Mouse (Mus musculus) myocyte (in vitro differentiated cells): ENCODE data around the gene Robo1. TPM values are rescaled to one million over a fixed set of nuclear protein-coding genes. Genes with fewer than 3 reads are reported as not detected.

Experiments
- H3K27me3 ChIP-seq: one replicate; pipeline ENCODE4 v1.6.1; 2011; ENCODE audit not compliant: control insufficient read depth, insufficient read depth, insufficient read length
- H3K36me3 ChIP-seq: one replicate; pipeline ENCODE4 v1.6.1; 2011; ENCODE audit not compliant: control insufficient read depth, insufficient read depth
- H3K4me2 ChIP-seq: one replicate; pipeline ENCODE4 v1.6.1; 2011; ENCODE audit warnings: low read depth, control low read depth
- H3K4me3 ChIP-seq: one replicate; pipeline ENCODE4 v1.5.1; 2011; ENCODE audit warnings: mild to moderate bottlenecking, control low read depth, moderate library complexity
- H3K79me2 ChIP-seq: one replicate; pipeline ENCODE4 v1.6.1; 2011; ENCODE audit not compliant: control insufficient read depth, insufficient read depth
- H3ac ChIP-seq: one replicate; pipeline ENCODE4 v1.6.1; 2011; ENCODE audit not compliant: control insufficient read depth, insufficient read length
- CEBPB ChIP-seq: IDR thresholded peaks from 2 replicates; pipeline ENCODE4 v1.6.1; 2011; ENCODE audit warnings: mild to moderate bottlenecking, moderate library complexity; ENCODE audit not compliant: poor library complexity, insufficient read depth, severe bottlenecking
- E2F4 ChIP-seq: IDR thresholded peaks from one replicate; pipeline ENCODE4 v1.6.1; 2011; ENCODE audit warnings: mild to moderate bottlenecking, control low read depth, moderate library complexity; ENCODE audit not compliant: insufficient read depth
- MAX ChIP-seq: IDR thresholded peaks from one replicate; pipeline ENCODE4 v1.6.1; 2011; ENCODE audit warnings: low read depth, mild to moderate bottlenecking, control low read depth
- MYOD1 ChIP-seq, 3 experiments: IDR thresholded peaks; one replicate each; pipeline ENCODE4 v1.6.1; 2011; ENCODE audit warnings: control low read depth in 2 of 3, low read depth in 2 of 3, mild to moderate bottlenecking in 2 of 3, moderate library complexity in 1 of 3; ENCODE audit not compliant: insufficient read length in 2 of 3, control insufficient read depth in 1 of 3
- MYOG ChIP-seq, 3 experiments: IDR thresholded peaks; one replicate each; pipeline ENCODE4 v1.6.1; 2011; ENCODE audit warnings: control low read depth in 2 of 3, low read depth in 2 of 3, mild to moderate bottlenecking in 2 of 3; ENCODE audit not compliant: insufficient read length in 2 of 3, control insufficient read depth in 1 of 3, insufficient read depth in 1 of 3
- POLR2A ChIP-seq: IDR thresholded peaks from one replicate; pipeline ENCODE4 v1.6.1; 2011; ENCODE audit warnings: low read depth, mild to moderate bottlenecking, control low read depth, moderate library complexity; ENCODE audit not compliant: insufficient read length
- POLR2AphosphoS2 ChIP-seq: IDR thresholded peaks from one replicate; pipeline ENCODE4 v1.6.1; 2011; ENCODE audit warnings: low read depth, control low read depth; ENCODE audit not compliant: insufficient read length
- REST ChIP-seq: IDR thresholded peaks from one replicate; pipeline ENCODE4 v1.6.1; 2011; ENCODE audit warnings: mild to moderate bottlenecking, control low read depth, moderate library complexity; ENCODE audit not compliant: insufficient read depth, insufficient read length
- SRF ChIP-seq: IDR thresholded peaks from one replicate; pipeline ENCODE4 v1.6.1; 2011; ENCODE audit warnings: low read depth; ENCODE audit not compliant: control insufficient read depth, insufficient read length
- TCF12 ChIP-seq: IDR thresholded peaks from one replicate; pipeline ENCODE4 v1.6.1; 2011; ENCODE audit warnings: mild to moderate bottlenecking, control low read depth; ENCODE audit not compliant: poor library complexity, insufficient read depth, severe bottlenecking
- TCF3 ChIP-seq: IDR thresholded peaks from one replicate; pipeline ENCODE4 v1.6.1; 2011; ENCODE audit warnings: low read depth, control low read depth; ENCODE audit not compliant: insufficient read length
- USF1 ChIP-seq: IDR thresholded peaks from one replicate; pipeline ENCODE4 v1.6.1; 2011; ENCODE audit warnings: low read depth, mild to moderate bottlenecking, control low read depth, moderate library complexity
- polyA plus RNA-seq: library from polyadenylated mRNA; unstranded; fragments of >200 nt; fragmentation: generic; extraction: Trizol; gene quantifications from one replicate; pipeline ENCODE4 v1.2.1, GENCODE M21; 2012; ENCODE audit warnings: missing spikeins

Robo1 gene
- polyA plus RNA-seq, 1 experiment: 3.5 TPM

- no peaks in the 10 kb centered on the region for H3K79me2 ChIP-seq
- TF ChIP-seq CEBPB (no peak), POLR2A (no peak), MYOG (IDR thresholded peaks at IDR 0.05; ENCODE audit: control insufficient read depth in 1 of 3, insufficient read depth in 1 of 3, insufficient read length in 2 of 3, low read depth in 2 of 3) (no peak), TCF12 (no peak), MAX (no peak), REST (no peak), SRF (no peak), E2F4 (no peak), USF1 (no peak), TCF3 (no peak), MYOD1 (IDR thresholded peaks at IDR 0.05; ENCODE audit: control insufficient read depth in 1 of 3, insufficient read length in 2 of 3, low read depth in 2 of 3) (no peak), POLR2AphosphoS2 (no peak)
- no peaks in the 10 kb centered on the region for H3K27me3 ChIP-seq
- no peak overlapping the region for H3K4me3 ChIP-seq
- H3K4me2 ChIP-seq: no peak overlapping the region
- no peak overlapping the region for H3ac ChIP-seq
- no peaks in the 10 kb centered on the region for H3K36me3 ChIP-seq
Observed at GRCm38 (mm10) chr16:72778520-72778919, 470.4 kb downstream of the Robo1 start.

- Histone ChIP-seq H3K27me3 (no peaks in the 10 kb centered on the region), H3K4me2 (no peak overlapping the region), H3ac (no peak overlapping the region), H3K36me3 (no peaks in the 10 kb centered on the region), H3K79me2 (no peaks in the 10 kb centered on the region), H3K4me3 (no peak overlapping the region)
- TF ChIP-seq POLR2A: no peak
- no peak for TF ChIP-seq E2F4
- no peak for TF ChIP-seq SRF
- TF ChIP-seq MYOD1 (IDR thresholded peaks at IDR 0.05; ENCODE audit: control insufficient read depth in 1 of 3, insufficient read length in 2 of 3, low read depth in 2 of 3): no peak
- no peak for TF ChIP-seq CEBPB
Observed at GRCm38 (mm10) chr16:72782171-72782570, 474.1 kb downstream of the Robo1 start.

- H3ac ChIP-seq: no peak overlapping the region
- no peak overlapping the region for H3K4me3 ChIP-seq
- no peak overlapping the region for H3K4me2 ChIP-seq
- H3K36me3 ChIP-seq: no peaks in the 10 kb centered on the region
- no peaks in the 10 kb centered on the region for H3K27me3 ChIP-seq
- no peaks in the 10 kb centered on the region for H3K79me2 ChIP-seq
- no peak for TF ChIP-seq USF1
- no peak for TF ChIP-seq POLR2A
- TF ChIP-seq MYOG (IDR thresholded peaks at IDR 0.05; ENCODE audit: control insufficient read depth in 1 of 3, insufficient read depth in 1 of 3, insufficient read length in 2 of 3, low read depth in 2 of 3): no peak
- TF ChIP-seq SRF: no peak
Observed at GRCm38 (mm10) chr16:72786079-72786478, 478.0 kb downstream of the Robo1 start.

- no peak for TF ChIP-seq SRF
- Histone ChIP-seq H3K36me3 (no peaks in the 10 kb centered on the region), H3ac (no peak overlapping the region), H3K4me2 (no peak overlapping the region), H3K27me3 (no peaks in the 10 kb centered on the region), H3K4me3 (no peak overlapping the region), H3K79me2 (no peaks in the 10 kb centered on the region)
Observed at GRCm38 (mm10) chr16:72786636-72787035, 478.5 kb downstream of the Robo1 start.

GRCm38 (mm10) chr16:72788017-72788416 is 479.9 kb downstream of the Robo1 start:
- H3K36me3 ChIP-seq: no peaks in the 10 kb centered on the region
- no peaks in the 10 kb centered on the region for H3K27me3 ChIP-seq
- no peaks in the 10 kb centered on the region for H3K79me2 ChIP-seq
- TF ChIP-seq E2F4 (no peak), REST (no peak), MYOG (IDR thresholded peaks at IDR 0.05; ENCODE audit: control insufficient read depth in 1 of 3, insufficient read depth in 1 of 3, insufficient read length in 2 of 3, low read depth in 2 of 3) (no peak), POLR2A (no peak), USF1 (no peak)
- H3K4me3 ChIP-seq: no peak overlapping the region
- no peak overlapping the region for H3ac ChIP-seq
- no peak overlapping the region for H3K4me2 ChIP-seq

- no peaks in the 10 kb centered on the region for H3K36me3 ChIP-seq
- no peak overlapping the region for H3K4me2 ChIP-seq
- H3K4me3 ChIP-seq: no peak overlapping the region
- TF ChIP-seq MAX (no peak), POLR2AphosphoS2 (no peak), E2F4 (no peak), SRF (no peak), MYOG (IDR thresholded peaks at IDR 0.05; ENCODE audit: control insufficient read depth in 1 of 3, insufficient read depth in 1 of 3, insufficient read length in 2 of 3, low read depth in 2 of 3) (no peak), TCF12 (no peak), MYOD1 (IDR thresholded peaks at IDR 0.05; ENCODE audit: control insufficient read depth in 1 of 3, insufficient read length in 2 of 3, low read depth in 2 of 3) (no peak), POLR2A (no peak)
- no peaks in the 10 kb centered on the region for H3K79me2 ChIP-seq
- no peak overlapping the region for H3ac ChIP-seq
- no peaks in the 10 kb centered on the region for H3K27me3 ChIP-seq
Observed at GRCm38 (mm10) chr16:72791181-72791705, 483.1 kb downstream of the Robo1 start.
